Mouse (Mus musculus): Measurements from ENCODE around the gene B4galnt2.

The B4galnt2 gene

DNA sequence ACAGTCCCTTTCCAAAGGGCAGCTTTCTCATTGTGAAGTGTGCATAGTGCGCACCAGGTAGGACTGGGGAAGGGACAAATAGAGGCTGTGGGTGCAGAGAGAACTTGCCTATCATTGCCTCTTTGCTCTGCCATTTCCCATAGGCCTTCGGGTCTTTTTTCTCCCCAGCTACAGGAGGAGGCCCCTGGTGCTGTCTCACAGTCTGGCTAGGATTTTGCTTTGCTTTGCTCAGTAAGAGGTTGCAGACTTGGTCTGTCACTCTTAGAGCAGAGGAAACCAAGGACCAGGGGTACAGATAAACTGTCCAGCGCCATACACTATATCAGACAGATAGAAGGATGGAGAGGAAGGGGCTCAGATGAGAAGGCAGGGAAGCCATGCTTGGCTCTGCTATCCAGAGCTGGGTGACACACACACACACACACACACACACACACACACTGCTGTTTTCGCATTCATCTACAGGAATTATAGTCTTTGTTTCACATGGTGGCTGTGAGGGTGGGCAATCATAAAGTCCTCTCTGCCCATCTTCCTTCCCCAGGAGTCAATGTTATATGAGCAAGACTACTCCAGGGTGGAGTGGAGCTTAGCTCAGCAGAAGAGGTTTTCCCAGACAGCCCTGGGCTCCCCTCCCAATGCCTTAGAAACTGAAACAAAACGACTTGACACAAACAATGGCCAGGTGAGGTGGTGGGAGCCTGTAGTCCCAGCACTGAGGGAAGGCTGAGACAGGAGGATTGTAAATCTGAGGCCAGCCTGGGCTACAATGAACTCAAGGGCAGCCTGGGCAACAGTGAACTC is 73.8 kb downstream of the B4galnt2 start:
- DNase-seq (ENCODE audit: low read depth, low spot score): no peak

DNA sequence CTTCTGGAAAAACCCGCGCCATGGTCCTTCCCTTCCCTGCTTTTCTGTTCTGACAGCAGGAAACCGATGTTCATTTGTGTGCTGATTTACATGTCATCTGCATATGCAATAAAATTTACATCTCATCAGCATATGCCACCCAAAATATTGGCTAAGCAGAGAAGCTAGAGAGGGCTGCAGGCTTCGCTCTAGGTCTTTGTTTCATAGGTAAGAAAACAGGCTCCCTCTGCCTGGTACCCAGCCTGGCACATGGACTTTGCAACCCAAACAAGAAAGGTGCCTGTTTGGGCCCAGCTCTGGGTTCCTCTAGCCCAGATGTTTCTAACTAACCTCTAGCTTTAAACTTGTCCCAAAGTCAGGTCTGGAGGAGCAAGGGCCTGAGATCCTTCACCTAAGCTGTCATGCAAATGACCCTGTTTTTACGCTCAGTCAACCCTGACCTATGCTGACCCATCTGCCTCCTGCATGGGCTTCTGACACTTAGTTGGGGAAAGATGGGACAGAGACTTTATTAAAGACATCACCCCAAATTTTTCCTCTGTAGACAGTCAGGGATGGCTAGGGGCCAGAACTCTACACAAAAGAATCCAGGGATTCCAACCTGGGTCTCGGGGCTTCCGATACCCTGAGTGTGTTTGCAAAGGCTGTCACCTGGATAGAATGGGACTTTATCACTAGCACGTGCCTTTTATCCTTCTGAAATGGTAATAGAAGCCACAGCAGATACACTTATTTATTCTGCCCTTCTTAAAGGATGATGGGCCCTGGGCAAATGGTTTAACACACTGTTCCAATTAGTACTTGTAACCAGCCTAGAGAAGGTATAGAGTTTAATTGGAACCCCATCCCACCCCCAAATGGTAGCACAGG is 75.5 kb downstream of the B4galnt2 start:
- DNase-seq (ENCODE audit: low read depth, low spot score): no peak

DNA sequence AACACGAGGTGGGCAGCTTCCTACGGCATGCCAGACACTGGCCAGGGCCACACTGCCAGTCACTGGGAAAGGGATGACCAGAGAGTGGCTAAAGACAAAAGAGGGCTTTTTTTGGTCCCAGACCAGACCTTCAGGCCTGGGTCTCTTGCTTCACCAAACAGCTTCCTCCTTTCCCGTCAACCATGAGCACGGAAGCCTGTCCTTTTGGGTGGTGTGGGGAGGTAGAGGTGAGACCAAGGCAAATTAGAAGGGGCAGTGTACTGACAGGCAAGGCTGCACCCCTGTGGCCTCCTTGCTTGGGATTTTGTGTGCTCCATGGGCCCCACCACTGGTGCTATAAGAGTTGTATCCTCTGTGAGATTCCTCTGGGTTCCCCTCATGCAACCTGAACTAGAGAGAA is 76.1 kb downstream of the B4galnt2 start:
- no peak for DNase-seq (ENCODE audit: low read depth, low spot score)

DNA sequence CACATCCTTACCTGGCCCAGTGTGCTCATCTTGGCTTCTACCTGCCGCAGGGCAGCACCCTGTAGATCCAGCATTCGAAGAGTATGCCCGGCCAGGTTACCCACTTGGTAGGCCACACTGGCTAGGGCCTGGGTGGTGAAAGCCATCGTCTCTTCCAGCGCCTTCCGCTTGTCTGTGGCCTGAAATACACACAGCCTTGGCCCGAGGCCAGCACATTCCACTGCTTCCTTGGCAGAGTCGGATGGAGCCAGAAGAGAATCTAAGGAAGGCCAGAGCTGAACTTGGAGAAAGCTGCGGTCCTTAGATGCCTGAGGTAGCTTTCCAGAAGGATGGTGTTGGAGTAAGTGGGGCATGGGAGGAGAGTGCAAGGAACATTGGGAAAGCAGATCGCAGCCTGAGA is 77.6 kb downstream of the B4galnt2 start, which contains the start of gene Gngt2:
Gene Gngt2 (plus strand): TSS at position 158 of the 400 bp plus-strand sequence.
- DNase-seq (ENCODE audit: low read depth, low spot score): no peak

DNA sequence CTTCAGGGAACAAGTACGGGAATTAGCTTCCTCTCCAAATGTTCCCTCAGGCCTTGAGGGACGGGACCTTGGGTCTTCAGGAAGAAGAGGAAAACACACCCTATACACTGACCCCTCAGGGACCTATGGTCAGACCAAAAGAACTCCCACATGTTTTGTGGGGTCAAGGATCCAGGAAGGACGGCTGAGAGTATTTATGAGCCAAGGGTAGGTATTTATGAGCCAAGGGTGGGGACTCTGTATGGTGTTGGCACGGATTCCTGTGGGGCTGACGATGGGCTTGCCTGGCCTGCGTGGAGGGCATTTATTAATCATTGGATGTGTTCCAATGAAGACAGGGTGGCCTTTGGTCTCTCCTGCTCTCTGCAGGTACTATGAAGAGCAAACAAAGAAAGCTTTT is 78.3 kb downstream of the B4galnt2 start:
- DNase-seq (ENCODE audit: low read depth, low spot score): no peak

DNA sequence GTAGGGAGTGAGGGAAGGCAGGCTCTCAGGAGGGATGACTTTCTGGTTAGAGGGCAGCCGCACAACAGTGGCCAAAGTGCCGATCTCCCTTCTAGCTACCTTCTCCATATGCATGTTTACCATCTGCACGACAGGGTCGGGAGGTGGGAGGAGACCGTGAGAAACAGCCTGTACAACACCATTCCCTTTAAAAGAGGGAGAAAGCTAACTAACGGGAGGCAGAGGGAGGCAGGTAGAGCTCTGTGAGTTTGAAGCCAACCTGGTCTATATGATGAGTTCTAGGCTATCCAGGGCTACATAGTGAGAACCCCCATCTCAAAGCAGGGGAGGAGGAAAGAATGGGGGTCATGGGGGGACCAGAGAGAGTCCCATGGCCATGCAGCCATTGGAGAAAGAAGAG is 78.9 kb downstream of the B4galnt2 start:
- no peak for DNase-seq (ENCODE audit: low read depth, low spot score)

DNA sequence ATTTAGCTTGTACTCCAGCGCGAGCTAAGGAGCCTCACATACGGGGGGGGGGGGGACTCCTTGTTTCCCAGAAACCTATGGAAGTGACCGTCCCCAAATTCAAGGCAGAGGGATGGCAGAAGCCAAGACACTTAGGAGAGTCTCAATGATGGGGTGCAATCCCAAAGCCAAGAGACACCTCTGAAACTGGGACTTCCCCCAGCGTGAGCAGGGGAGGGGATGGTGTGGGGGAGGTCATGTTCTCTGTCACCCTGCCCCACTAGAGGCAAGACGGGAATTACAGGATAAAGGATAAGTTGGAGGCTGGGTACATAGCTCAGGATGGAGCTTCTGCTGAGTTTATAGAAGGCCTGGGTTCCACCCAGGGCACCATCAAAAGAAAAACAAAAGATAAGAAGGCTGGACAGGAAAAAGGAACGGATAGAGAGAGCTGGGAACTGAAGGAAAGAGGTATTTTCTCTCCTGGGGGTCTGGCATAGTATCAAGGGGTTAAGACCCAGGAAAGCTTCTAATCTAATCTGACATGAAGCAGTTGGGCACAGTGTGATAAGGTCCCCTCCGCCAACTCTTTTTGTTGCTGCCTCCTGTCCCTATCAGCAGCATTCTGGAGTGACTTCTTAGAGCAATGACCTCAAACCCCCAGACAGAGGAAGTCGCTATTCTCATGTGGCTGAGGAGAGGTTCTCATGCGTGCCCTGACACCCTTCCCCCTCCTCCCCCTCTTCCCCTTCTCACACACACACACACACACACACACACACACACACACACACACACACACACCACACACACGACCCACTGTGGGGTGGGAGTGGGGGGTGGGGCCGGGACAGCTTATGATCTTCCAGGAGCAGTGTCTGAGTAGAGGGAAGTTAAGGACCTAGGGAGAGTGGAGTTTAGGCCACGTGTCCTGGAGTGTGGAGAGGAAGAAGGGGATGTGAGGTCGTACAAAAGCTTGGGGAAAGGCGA is 79.7 kb downstream of the B4galnt2 start:
- peak; percentile 10 for DNase-seq (ENCODE audit: low read depth, low spot score)

DNA sequence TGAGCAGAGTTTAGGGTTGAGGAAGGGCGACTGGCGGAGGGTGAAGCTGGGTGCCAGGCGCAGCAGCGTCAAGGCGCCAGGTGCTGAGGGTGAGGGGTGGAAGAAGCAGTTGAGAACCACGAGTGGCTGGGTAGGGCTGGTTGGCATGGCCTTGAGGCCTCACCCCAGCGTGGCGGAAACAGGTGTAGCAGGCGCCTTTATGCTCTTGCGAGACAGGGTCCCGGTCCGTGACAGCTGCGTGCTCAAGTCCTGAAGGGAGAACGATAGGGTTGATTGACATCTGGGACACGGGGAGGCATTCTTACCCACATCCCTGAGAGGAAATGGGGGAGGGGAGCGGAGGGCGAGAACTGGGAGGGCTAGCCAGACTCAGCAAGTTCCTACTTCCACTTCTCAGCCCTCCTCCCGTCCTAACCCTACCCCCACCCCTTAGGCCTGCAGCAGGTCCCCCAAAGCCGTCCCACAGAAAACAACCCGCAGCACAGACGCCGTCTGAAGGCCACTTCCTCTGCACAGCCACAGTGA is 80.5 kb downstream of the B4galnt2 start:
- peak; percentile 58 for DNase-seq (ENCODE audit: low read depth, low spot score)

DNA sequence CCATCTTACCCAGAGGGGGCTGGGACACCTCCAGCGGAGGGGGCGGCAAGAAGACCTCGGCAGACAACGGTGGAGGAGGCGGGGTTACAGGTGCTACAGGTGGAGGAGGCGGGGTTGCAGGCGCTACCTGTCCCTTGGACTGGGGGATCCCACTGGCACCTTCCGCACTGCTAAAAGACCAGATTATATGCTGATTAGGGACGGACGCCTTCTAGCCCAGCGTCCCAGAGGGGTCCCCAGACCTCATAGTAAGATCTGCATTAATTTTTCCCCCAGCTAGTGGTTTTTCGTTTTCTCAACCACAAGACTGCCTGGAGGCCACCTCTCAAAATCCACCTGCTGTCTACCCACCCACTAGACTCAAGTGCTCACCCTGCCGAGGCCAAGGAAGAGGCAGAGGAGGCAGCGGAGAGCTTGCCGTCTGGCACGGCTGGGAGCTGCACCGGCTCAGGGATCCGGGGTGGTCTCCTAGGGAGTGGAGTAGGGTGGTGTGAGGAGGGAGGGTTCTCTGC is 81.0 kb downstream of the B4galnt2 start:
- DNase-seq (ENCODE audit: low read depth, low spot score): no peak

DNA sequence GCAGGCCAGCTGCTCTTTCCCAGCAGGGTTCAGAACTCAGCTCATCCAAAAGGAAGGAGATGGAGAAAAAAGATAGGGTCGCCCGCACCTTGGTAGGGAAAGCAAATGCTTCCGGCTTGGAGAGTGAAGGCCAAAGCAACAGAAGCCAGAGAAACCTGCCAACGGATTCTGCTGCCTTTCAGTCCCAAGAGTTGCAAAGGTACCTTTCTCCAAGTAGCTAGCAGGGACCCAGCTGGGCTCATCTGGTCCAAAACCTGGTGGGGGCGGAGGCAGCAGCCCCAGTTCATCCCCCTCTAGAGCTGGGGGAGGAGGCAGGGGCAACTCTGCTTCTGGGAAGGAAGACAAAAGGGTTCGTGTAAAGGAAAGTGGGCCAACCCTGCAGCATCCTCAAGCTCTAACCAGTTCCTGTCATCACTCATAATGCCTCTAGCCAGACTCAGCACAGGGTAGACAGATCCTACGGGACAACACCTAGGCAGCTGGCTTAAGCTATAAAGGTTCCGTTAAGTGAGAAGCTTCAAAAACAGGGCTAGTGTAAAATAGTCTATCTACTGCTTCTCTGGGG is 81.6 kb downstream of the B4galnt2 start:
- no peak for DNase-seq (ENCODE audit: low read depth, low spot score)

DNA sequence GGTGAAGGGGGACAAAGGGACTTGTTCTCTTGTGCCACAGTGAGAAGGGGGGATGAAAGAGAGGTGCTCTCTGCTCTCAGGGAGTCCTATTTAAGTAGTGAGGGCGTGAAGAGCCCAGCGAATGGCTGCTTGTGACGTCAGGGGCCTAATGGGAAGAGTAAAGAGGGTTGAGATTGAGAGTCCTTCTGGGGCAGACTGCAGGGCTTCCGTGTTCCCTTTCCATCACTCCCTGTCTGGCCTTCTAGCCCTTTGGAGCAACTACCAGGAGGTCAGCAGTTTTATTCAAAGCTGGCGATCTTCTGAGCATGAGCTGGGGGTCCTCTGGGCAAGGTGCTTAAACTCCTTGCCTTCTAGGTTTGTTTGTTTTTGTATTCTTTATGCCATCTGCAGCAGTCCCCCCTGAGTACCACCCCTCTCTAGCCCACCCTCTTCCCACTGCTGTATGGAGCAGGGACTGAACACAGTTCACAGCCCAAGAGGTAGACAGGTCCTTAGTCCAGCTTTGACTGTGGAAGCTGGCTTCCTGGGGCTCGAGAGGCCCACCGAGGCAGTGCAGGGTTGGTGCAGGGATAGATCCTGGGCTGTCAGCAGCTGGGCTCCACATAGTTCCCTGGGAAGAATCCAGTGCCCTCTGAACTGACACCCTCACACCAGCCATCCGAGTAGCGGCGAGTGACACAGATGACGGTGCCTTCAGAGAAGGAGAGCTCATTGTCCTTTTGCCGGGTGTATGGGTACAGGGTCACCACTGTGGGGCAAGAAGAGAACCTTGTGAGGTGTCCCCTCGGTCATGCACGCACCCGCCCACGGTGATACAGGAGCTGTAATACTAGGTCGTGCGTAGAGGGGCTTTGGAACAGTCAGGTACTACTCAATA is 82.3 kb downstream of the B4galnt2 start:
- no peak for DNase-seq (ENCODE audit: low read depth, low spot score)

DNA sequence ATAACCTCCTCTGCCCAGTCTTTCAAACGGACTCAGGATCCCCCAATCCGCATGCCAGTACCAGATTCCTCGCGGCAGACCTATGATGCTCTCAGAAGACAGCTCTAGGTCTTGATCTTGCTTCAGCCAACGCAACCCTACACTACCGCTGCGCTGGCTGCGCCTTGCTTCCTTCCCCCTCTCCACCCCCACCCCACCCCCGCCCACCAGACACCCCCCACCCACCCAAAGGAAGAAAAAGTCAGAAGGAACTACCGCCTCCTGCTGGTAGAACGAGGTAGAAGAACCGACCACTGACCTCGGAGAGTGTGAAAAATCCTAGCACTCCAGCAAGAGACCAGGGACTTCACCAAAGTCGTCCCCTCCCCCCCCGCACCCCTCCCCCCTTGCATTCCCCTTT is 83.0 kb downstream of the B4galnt2 start:
- peak; percentile 74 for DNase-seq (ENCODE audit: low read depth, low spot score)

DNA sequence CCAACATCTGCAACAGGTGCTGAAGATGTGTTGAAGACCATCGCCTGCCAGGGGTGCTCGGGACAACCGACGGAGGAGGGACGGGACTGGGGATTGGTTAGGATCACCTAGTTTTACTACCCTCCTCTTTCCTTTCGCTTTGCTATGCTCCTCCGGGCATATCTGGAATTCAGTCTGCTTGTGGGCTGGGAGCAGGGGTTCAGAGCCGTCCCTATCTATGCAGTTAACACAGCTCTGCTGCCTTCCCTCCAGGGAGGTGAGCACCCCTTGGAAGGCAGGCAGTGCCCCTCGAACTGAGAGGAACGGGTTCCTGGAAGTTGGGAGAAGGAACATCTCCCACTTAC is 83.4 kb downstream of the B4galnt2 start:
- DNase-seq (ENCODE audit: low read depth, low spot score): peak; percentile 66

DNA sequence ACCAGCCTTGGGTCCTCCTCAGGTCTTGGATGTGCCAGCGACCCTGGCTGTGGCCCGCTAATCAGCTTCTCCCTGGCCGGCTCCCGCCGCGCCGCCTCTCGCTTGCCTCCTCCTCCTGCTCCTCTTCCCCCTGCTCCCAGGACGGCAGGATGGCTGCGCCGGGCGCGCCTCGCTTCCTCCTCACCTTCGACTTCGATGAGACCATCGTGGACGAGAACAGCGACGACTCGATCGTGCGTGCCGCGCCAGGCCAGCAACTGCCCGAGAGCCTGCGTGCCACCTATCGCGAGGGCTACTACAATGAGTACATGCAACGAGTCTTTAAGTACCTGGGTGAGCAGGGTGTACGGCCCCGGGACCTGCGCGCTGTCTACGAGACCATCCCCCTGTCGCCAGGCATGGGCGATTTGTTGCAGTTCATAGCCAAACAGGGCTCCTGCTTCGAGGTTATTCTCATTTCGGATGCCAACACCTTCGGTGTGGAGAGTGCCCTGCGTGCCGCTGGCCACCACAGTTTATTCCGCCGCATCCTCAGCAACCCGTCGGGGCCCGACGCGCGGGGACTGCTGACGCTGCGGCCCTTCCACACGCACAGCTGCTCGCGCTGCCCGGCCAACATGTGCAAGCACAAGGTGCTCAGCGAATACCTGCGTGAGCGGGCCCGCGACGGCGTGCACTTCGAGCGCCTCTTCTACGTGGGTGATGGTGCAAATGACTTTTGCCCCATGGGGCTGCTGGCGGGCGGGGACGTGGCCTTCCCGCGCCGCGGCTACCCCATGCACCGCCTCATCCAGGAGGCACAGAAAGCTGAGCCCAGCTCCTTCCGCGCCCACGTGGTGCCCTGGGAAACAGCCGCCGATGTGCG is 84.0 kb downstream of the B4galnt2 start:
- peak; percentile 70 for DNase-seq (ENCODE audit: low read depth, low spot score)

DNA sequence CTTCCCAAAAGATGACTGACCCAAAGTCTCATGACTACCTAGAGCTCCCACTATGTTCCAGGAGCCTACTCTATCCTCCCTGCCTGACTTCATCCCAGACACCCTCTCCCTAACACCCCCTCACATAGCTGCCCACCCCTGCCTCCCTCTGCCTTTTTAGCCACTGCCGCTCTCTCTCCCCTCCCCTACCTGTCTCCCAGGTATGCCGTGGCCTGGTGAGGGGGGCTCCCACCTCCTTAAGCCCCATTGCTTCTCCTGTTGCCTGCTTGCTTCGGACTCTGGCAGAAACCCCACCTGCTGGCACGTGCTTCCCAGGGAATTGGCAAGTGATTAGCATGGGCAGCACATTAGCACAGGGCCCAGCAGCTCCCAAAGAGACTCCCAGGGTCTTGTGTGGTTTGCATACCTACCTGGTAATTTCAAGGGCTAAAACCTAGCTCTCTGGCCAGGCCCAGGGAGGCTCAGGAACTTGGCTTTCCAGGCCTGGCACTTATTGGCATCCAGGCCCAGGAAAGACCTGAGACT is 85.1 kb downstream of the B4galnt2 start:
- no peak for DNase-seq (ENCODE audit: low read depth, low spot score)

DNA sequence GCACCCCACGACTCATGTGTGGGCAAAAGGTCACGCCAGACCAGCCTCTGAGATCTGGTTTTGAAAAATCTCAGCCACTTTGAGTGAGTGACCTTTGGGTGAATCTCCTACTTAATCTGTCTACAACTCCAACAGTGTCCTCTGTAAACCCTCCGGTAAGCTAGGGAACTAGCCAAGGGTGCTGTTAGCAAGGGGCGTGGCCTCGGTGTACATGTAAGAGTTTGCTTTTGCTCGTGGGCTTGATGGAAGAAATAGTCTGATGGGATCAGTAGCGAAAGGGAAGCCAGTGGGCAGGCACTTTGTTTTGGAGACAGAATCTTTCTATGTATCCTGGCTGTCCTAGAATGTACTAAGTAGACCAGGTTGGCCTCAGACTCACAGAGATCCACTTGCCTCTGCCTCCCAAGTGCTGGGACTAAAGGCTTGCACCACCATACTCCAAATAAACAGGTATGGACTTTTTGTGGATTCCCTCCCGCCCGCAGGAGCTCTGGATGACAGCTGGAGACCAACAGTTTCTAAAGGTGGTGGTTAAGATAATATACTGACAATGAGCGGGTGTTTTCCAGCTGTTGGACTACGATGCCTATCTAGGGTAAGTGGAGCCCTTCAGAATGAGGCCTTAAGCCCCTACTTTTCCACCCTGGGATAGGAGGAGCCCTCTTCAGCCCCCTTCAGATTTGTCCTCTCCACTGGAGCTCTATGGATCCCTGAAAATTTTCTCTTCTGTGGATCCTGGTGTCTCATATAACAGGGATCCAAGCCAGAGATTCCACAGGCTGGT is 86.3 kb downstream of the B4galnt2 start:
- DNase-seq (ENCODE audit: low read depth, low spot score): no peak

DNA sequence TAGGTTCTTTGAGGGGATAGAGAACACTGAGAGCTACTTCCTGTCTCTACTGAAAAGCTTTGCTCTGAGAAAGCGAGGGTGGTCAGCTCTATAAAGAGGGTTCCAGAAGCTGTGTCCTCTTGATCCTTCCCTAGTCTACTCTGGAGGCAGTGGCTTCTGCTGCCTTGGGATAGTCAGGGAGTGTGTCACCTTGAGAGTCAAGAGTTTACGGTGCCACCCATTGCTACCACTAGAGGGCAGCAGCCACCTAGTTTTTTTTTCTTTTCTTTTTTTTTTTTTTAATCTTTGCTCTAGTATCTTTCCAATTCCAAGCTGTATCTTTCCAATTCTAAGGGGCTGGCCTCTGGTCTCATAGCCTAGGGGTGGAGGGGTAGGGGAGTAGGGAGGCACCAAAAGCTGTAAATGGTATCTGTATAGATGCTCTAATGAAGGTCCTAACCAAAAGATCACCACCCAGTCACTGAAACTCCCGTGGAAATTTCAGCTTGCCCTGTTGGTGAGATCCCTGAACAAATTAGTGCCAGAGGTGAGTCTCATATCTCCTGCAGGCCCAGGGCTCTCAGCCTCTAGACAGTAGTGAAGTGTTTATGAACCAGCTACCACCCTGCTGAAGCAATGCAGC is 87.1 kb downstream of the B4galnt2 start:
- DNase-seq (ENCODE audit: low read depth, low spot score): peak; percentile 76

DNA sequence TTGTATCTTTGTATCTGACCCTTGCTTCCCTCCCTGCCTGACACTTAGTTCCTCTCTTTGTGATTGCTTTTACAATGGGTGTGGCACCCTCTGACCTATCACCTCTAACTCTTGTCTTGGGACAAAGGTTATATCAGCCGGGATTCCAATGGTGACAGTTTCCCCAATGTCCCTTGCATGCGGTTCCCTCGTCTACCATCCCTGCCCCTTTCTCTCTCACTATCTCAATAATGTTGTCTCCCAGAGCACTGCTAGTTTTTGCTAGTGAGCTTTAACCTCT is 87.6 kb downstream of the B4galnt2 start:
- DNase-seq (ENCODE audit: low read depth, low spot score): no peak
